Mouse (Mus musculus) intestine, embryonic 15.5 days (tissue): Measurements from ENCODE around the gene Sytl3. TPM values are rescaled to one million over a fixed set of nuclear protein-coding genes. Genes with fewer than 3 reads are reported as not detected.
"Not testable (repeated sequence)": the region's sequence is repeated elsewhere in the genome, so short reads cannot be mapped to it uniquely, and the experiment has no call there.

Experiments
- ATAC-seq: fragments of 200-750 bp; cut with Nextera tagmentation; 2 replicates; pipeline ENCODE4 v1.8.0; 2017; ENCODE audit warnings: moderate TSS enrichment, moderate library complexity
- H3K27ac ChIP-seq: fragments of 300-500 bp; sonication (generic); 2 replicates; pipeline ENCODE4 v1.5.1; 2015; ENCODE audit warnings: mild to moderate bottlenecking, inconsistent platforms
- H3K27me3 ChIP-seq: fragments of 300-500 bp; sonication (generic); replicated peaks from 2 replicates; pipeline ENCODE4 v1.6.1; 2015; ENCODE audit warnings: inconsistent platforms
- H3K36me3 ChIP-seq: fragments of 300-500 bp; sonication (generic); 2 replicates; pipeline ENCODE4 v1.6.1; 2015; ENCODE audit warnings: inconsistent platforms
- H3K4me1 ChIP-seq: fragments of 300-500 bp; sonication (generic); replicated peaks from 2 replicates; pipeline ENCODE4 v1.6.1; 2015; ENCODE audit warnings: inconsistent platforms
- H3K4me2 ChIP-seq: fragments of 300-500 bp; sonication (generic); replicated peaks from 2 replicates; pipeline ENCODE4 v1.6.1; 2015; ENCODE audit warnings: mild to moderate bottlenecking, inconsistent platforms
- H3K4me3 ChIP-seq: fragments of 300-500 bp; sonication (generic); replicated peaks from 2 replicates; pipeline ENCODE4 v1.5.1; 2015; ENCODE audit warnings: inconsistent platforms
- H3K9ac ChIP-seq: fragments of 300-500 bp; sonication (generic); 2 replicates; pipeline ENCODE4 v1.6.1; 2015; ENCODE audit warnings: inconsistent platforms
- H3K9me3 ChIP-seq: fragments of 300-500 bp; sonication (generic); 2 replicates; pipeline ENCODE4 v1.6.1; 2016; ENCODE audit warnings: inconsistent platforms
- WGBS: fragments of 180-500 bp; shearing (Covaris S2); methylation state at CpG from one replicate; pipeline ENCODE4 v1.1.7; 2015; 5-methylcytosine and 5-hydroxymethylcytosine counted together
- polyA plus RNA-seq: library from polyadenylated mRNA; unstranded; fragments of >200 nt; fragmentation: Nextera tagmentation; extraction: Ambion mirVana; gene quantifications from 2 replicates; pipeline ENCODE4 v1.2.1, GENCODE M21; 2015

Gene Sytl3
- polyA plus RNA-seq, result 1.9 and 2.4 TPM in 2 replicates

GRCm38 (mm10) chr17:6658801-6659200 lies at the start of gene Sytl3:
TSS of gene Sytl3 (plus strand) at chr17:6659093.
- not testable (repeated sequence) for H3K27me3 ChIP-seq, H3K4me2 ChIP-seq, H3K4me1 ChIP-seq, H3K9me3 ChIP-seq, H3K36me3 ChIP-seq, ATAC-seq, H3K27ac ChIP-seq, H3K4me3 ChIP-seq, H3K9ac ChIP-seq
- WGBS, result 72% methylated on average over 3 of the region's 7 CpGs

DNA sequence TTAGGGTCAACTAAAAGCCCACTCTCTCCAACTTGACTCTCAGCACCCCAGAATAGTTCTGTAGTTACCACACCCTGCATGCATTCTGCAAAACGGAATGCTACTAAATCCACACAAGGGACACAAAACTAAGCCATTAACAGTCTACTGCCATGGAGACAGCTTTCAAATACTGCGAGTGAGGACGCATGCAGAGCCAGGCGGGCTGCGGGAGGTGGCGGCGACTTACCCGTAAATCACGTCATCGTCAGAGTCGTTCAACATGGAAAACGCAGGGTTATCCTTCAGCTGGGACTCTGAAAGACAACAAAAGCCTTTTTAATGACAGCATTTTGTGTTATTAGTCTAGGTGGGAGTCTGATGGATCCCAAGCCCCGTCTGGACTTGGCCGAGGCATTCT lies 45.4 kb upstream of the Sytl3 start:
- not testable (repeated sequence) for H3K27me3 ChIP-seq

DNA sequence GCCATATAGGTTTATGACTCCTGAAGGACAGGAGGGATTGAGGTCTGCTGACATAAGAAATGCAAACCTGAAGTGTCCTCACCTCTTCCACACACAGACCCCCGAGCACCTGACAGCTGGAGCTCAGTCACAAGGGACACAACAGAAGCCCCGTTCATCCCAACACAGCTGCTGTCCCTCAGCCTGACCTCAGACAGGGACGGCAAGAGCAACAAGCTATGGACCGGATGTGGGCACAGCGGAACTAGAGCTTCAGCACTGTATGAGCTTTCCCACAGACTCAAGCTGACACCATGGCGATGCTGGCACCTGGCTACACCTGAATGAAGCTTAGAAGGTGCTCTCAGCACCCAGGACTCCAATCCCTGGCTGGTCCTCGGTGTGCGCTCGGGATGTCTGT lies 44.6 kb upstream of the Sytl3 start:
- not testable (repeated sequence) for H3K9ac ChIP-seq, H3K9me3 ChIP-seq, H3K27ac ChIP-seq, H3K36me3 ChIP-seq, ATAC-seq, H3K4me1 ChIP-seq, H3K4me2 ChIP-seq, H3K4me3 ChIP-seq, H3K27me3 ChIP-seq
- 86% methylated on average over 5 of the region's 9 CpGs for WGBS

More for the DNA sequence above, 45.4 kb upstream of the Sytl3 start:
- H3K4me2 ChIP-seq, H3K4me1 ChIP-seq, H3K36me3 ChIP-seq, H3K27ac ChIP-seq, H3K9me3 ChIP-seq, H3K4me3 ChIP-seq, ATAC-seq, H3K9ac ChIP-seq: not testable (repeated sequence)
- WGBS, result 83% methylated on average over 12 of the region's 14 CpGs

- not testable (repeated sequence) for H3K27ac ChIP-seq
Measured at GRCm38 (mm10) chr17:6616731-6617130, 42.2 kb upstream of the Sytl3 start.

DNA sequence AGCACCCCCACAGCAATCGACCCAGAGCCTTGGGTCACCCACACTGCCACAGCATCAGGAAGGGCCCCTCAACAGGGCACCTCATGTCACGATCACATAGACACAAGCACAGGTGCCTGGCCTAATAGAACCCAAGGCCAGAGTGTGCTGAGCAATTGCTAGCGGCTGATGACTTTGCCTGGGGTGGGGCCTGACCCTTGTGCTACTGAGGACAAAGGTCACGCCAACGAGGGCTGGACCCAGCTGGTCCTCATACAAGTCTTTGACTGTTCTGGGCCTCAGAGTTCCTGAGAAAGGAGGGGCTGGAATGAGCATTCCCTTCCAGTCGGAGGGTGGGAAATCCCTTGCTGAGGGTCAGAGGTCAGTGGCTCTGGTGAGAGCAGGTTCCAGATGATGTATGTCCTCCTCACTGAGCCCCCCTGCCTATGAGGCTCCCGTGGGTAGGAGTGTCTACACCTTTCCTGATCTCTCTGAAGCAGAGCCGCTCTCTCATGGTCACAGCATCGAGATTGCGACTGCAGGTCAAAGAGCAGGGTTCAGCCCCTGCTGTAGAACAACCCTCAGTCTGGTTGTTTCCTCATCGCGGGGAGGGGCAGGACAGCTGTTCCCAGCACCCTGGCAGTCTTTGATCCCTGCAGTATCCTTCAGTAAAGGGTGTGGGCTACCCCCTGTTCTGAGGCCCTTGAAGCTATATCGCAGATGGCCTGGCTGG lies 41.0 kb upstream of the Sytl3 start:
- H3K4me2 ChIP-seq, H3K36me3 ChIP-seq, H3K9ac ChIP-seq, H3K4me3 ChIP-seq, H3K4me1 ChIP-seq, H3K9me3 ChIP-seq, H3K27ac ChIP-seq, H3K27me3 ChIP-seq: not testable (repeated sequence)
- ATAC-seq, result peak; percentile 95
- WGBS, result 45% methylated on average over 8 of the region's 13 CpGs

More at GRCm38 (mm10) chr17:6616731-6617130, 42.2 kb upstream of the Sytl3 start:
- not testable (repeated sequence) for ATAC-seq, H3K36me3 ChIP-seq, H3K4me3 ChIP-seq, H3K4me2 ChIP-seq, H3K27me3 ChIP-seq, H3K4me1 ChIP-seq, H3K9me3 ChIP-seq, H3K9ac ChIP-seq
- 97% methylated on average over 9 of the region's 9 CpGs for WGBS

DNA sequence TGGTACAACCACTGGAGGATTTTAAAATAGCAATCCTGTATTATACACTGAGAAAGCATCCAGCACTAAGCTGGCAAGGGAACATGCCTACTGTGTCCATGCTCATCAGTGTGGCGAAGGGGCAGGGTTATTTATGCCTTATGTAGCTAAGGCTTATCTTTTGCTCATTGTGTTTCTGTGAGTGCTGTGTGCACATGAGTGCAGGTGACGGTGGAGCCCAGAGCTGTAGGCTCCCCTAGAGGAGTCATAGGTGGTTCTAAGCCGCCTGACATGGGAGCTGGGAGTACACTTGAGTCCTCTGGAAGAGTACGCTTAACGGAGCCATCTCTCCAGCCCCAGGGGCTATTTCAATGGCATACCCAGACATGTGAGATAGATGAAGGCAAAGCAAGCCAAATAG lies 39.6 kb upstream of the Sytl3 start:
- H3K9ac ChIP-seq, ATAC-seq, H3K36me3 ChIP-seq, H3K4me1 ChIP-seq, H3K9me3 ChIP-seq, H3K27me3 ChIP-seq, H3K4me3 ChIP-seq, H3K4me2 ChIP-seq, H3K27ac ChIP-seq: not testable (repeated sequence)
- 82% methylated on average over 5 of the region's 5 CpGs for WGBS

GRCm38 (mm10) chr17:6620035-6620434 lies 38.9 kb upstream of the Sytl3 start:
- H3K4me3 ChIP-seq, H3K9me3 ChIP-seq, ATAC-seq, H3K27ac ChIP-seq, H3K36me3 ChIP-seq, H3K9ac ChIP-seq, H3K27me3 ChIP-seq, H3K4me1 ChIP-seq, H3K4me2 ChIP-seq: not testable (repeated sequence)
- 69% methylated on average over 5 of the region's 6 CpGs for WGBS

GRCm38 (mm10) chr17:6620730-6621451 lies 38.0 kb upstream of the Sytl3 start:
- 73% methylated on average over 18 of the region's 20 CpGs for WGBS
- not testable (repeated sequence) for H3K9me3 ChIP-seq, H3K9ac ChIP-seq, H3K4me1 ChIP-seq, H3K27ac ChIP-seq, H3K4me3 ChIP-seq, H3K4me2 ChIP-seq, H3K36me3 ChIP-seq, H3K27me3 ChIP-seq, ATAC-seq

- H3K27me3 ChIP-seq, ATAC-seq, H3K4me2 ChIP-seq, H3K36me3 ChIP-seq, H3K9ac ChIP-seq, H3K4me3 ChIP-seq, H3K9me3 ChIP-seq, H3K4me1 ChIP-seq, H3K27ac ChIP-seq: not testable (repeated sequence)
- WGBS, result 84% methylated on average over 11 of the region's 12 CpGs
Measured at GRCm38 (mm10) chr17:6621976-6622375, 36.9 kb upstream of the Sytl3 start.

GRCm38 (mm10) chr17:6624926-6625558 lies 33.9 kb upstream of the Sytl3 start:
- WGBS, result 56% methylated on average over 2 of the region's 6 CpGs
- H3K27ac ChIP-seq, H3K4me3 ChIP-seq, H3K27me3 ChIP-seq, ATAC-seq, H3K4me2 ChIP-seq, H3K4me1 ChIP-seq, H3K36me3 ChIP-seq, H3K9ac ChIP-seq, H3K9me3 ChIP-seq: not testable (repeated sequence)

- ATAC-seq, H3K36me3 ChIP-seq, H3K9ac ChIP-seq, H3K9me3 ChIP-seq, H3K4me3 ChIP-seq, H3K27me3 ChIP-seq, H3K4me2 ChIP-seq, H3K4me1 ChIP-seq, H3K27ac ChIP-seq: not testable (repeated sequence)
- 88% methylated on average over 4 of the region's 4 CpGs for WGBS
Measured at GRCm38 (mm10) chr17:6630398-6630797, 28.5 kb upstream of the Sytl3 start.

GRCm38 (mm10) chr17:6632850-6633249 lies 26.0 kb upstream of the Sytl3 start:
- H3K27me3 ChIP-seq, H3K9me3 ChIP-seq, H3K4me2 ChIP-seq, ATAC-seq, H3K9ac ChIP-seq, H3K4me3 ChIP-seq, H3K4me1 ChIP-seq, H3K36me3 ChIP-seq, H3K27ac ChIP-seq: not testable (repeated sequence)
- WGBS, result 91% methylated on average over 6 of the region's 6 CpGs
